Mouse (Mus musculus) cerebellum, adult 2 months (tissue): ENCODE measurements around the gene Cltrn.

Experiments
- CTCF ChIP-seq: fragments of 200-500 bp; IDR thresholded peaks from 2 replicates; pipeline ENCODE4 v1.5.1; 2011; ENCODE audit warnings: low read depth, mild to moderate bottlenecking, control low read depth, low read length, moderate library complexity, borderline replicate concordance; ENCODE audit not compliant: insufficient read depth
- POLR2A ChIP-seq: fragments of 200-500 bp; IDR thresholded peaks from 2 replicates; pipeline ENCODE4 v1.6.1; 2011; ENCODE audit warnings: low read length, control low read depth, borderline replicate concordance; ENCODE audit not compliant: insufficient read depth

GRCm38 (mm10) chrX:164123942-164124341 is 35.3 kb downstream of the Cltrn start:
- TF ChIP-seq POLR2A (no peak), CTCF (no peak)
